Mouse (Mus musculus): ENCODE results near the gene Tdp1.

Gene Tdp1

GRCm38 (mm10) chr12:99884269-99885261 lies at the start of gene Tdp1, which contains the start of gene Efcab11:
Gene Tdp1, plus strand, starts transcription at chr12:99884517.
Gene Efcab11, minus strand, starts transcription at chr12:99884439.
- DNase-seq (ENCODE audit: low read depth, low spot score), result peak; percentile 96

- DNase-seq (ENCODE audit: low read depth, low spot score), result peak; percentile 58
Measured at GRCm38 (mm10) chr12:99836404-99837131, 47.7 kb upstream of the Tdp1 start.

GRCm38 (mm10) chr12:99837528-99837927 lies 46.8 kb upstream of the Tdp1 start:
- DNase-seq (ENCODE audit: low read depth, low spot score), result no peak

- DNase-seq (ENCODE audit: low read depth, low spot score), result no peak
Measured at GRCm38 (mm10) chr12:99838109-99838508, 46.2 kb upstream of the Tdp1 start.

- no peak for DNase-seq (ENCODE audit: low read depth, low spot score)
Measured at GRCm38 (mm10) chr12:99838703-99839102, 45.6 kb upstream of the Tdp1 start.

GRCm38 (mm10) chr12:99844951-99845350 lies 39.4 kb upstream of the Tdp1 start:
- DNase-seq (ENCODE audit: low read depth, low spot score), result no peak

GRCm38 (mm10) chr12:99849996-99850395 lies 34.3 kb upstream of the Tdp1 start:
- DNase-seq (ENCODE audit: low read depth, low spot score), result peak; percentile 19

GRCm38 (mm10) chr12:99853323-99854258 lies 30.7 kb upstream of the Tdp1 start:
- no peak for DNase-seq (ENCODE audit: low read depth, low spot score)

GRCm38 (mm10) chr12:99856011-99856410 lies 28.3 kb upstream of the Tdp1 start:
- DNase-seq (ENCODE audit: low read depth, low spot score), result no peak

- DNase-seq (ENCODE audit: low read depth, low spot score), result no peak
Measured at GRCm38 (mm10) chr12:99858664-99859063, 25.7 kb upstream of the Tdp1 start.

GRCm38 (mm10) chr12:99859391-99860100 lies 24.8 kb upstream of the Tdp1 start:
- no peak for DNase-seq (ENCODE audit: low read depth, low spot score)

GRCm38 (mm10) chr12:99860981-99861380 lies 23.3 kb upstream of the Tdp1 start:
- DNase-seq (ENCODE audit: low read depth, low spot score), result no peak

- no peak for DNase-seq (ENCODE audit: low read depth, low spot score)
Measured at GRCm38 (mm10) chr12:99864613-99865012, 19.7 kb upstream of the Tdp1 start.

- DNase-seq (ENCODE audit: low read depth, low spot score), result peak; percentile 34
Measured at GRCm38 (mm10) chr12:99868821-99869220, 15.5 kb upstream of the Tdp1 start.

- no peak for DNase-seq (ENCODE audit: low read depth, low spot score)
Measured at GRCm38 (mm10) chr12:99873443-99873842, 10.9 kb upstream of the Tdp1 start.

GRCm38 (mm10) chr12:99874609-99875008 lies 9.7 kb upstream of the Tdp1 start:
- no peak for DNase-seq (ENCODE audit: low read depth, low spot score)

- DNase-seq (ENCODE audit: low read depth, low spot score), result peak; percentile 98
Measured at GRCm38 (mm10) chr12:99883000-99883712, 1.2 kb upstream of the Tdp1 start.

GRCm38 (mm10) chr12:99883713-99884105 lies 608 bp upstream of the Tdp1 start:
- peak; percentile 34 for DNase-seq (ENCODE audit: low read depth, low spot score)

- no peak for DNase-seq (ENCODE audit: low read depth, low spot score)
Measured at GRCm38 (mm10) chr12:99885282-99885901, 1.1 kb downstream of the Tdp1 start.

- no peak for DNase-seq (ENCODE audit: low read depth, low spot score)
Measured at GRCm38 (mm10) chr12:99897846-99898245, 13.5 kb downstream of the Tdp1 start.

Measured in ZHBTc4 (cell line).